In the genomic region with DNA sequence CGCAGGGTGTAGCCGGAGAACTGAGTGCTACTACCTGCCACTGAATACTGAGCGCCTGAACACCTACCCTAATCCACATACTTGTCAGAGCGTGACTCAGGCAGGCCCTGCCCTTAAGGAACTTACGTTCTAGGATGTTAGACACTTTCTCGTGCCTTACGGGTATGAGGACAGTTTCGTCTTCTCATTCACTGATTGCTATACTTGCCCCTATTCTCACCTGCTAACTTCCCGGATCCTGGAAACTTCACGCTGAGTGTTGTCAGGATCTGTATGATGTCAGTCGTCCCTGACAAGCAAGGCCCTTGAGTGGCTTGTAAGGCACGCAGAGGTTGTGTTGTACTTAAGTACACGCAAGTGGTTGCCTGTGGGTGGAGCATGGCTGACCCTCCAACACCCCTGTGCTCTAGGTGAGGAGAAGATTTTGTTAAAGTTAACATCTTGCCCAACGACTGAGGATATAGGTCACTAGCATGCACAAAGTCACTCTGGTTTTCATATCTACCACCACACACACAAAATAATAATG, we compare ENCODE assay signal across 27 mouse cellular contexts. TPM values are rescaled to one million over a fixed set of nuclear protein-coding genes. Genes with fewer than 3 reads are reported as not detected.
DNase-seq lines count a peak whose midpoint lies in the region; ATAC-seq and TF ChIP-seq lines count a peak whose summit lies in the region.
"Had no signal": no experiment of that assay in that cellular context is flagged by ENCODE, and none has a peak within 500 bp of the region (broad histone marks: within the 10 kb centered on the region; RNA-seq: fewer than 3 reads in every experiment).

No protein-coding gene starts in this region.

- no peak for DNase-seq in cerebellum, adult 2 months
- no peak for DNase-seq in heart, postnatal 0 days (ENCODE audit: low spot score)
- no peak for DNase-seq in heart, postnatal 25 days (ENCODE audit: low spot score)
- DNase-seq in R1 (ENCODE audit: low read depth, low spot score), result peak; percentile 55
- no peak for DNase-seq in layer of hippocampus, postnatal 36 days
- DNase-seq: adrenal gland, adult 2 months; gastrocnemius, postnatal 10 days; kidney, adult 2 months; kidney, postnatal 4 days; left cerebral cortex, postnatal 4 days; liver, postnatal 0 days; right cerebral cortex, adult 18-20 months; spleen, adult 18-20 months; thymus, postnatal 4 days had no signal

- H3K4me1 ChIP-seq in cerebellum, adult 2 months (ENCODE audit: control insufficient read depth, insufficient read depth, low read length), result peaks cover 27% of the 10 kb centered on the region
- peaks cover 37% of the 10 kb centered on the region for H3K4me1 ChIP-seq in heart, postnatal 0 days (ENCODE audit: control insufficient read depth, insufficient read depth)
- H3K4me1 ChIP-seq in stomach, embryonic 16.5 days (ENCODE audit: control insufficient read depth, insufficient read depth, low read length), result peaks cover 18% of the 10 kb centered on the region

- no peak for TF ChIP-seq POLR2A in cerebellum, adult 2 months (IDR thresholded peaks at IDR 0.05; ENCODE audit: borderline replicate concordance, insufficient read depth, low read length)

- no peak for TF ChIP-seq EP300 in heart, postnatal 0 days (IDR thresholded peaks at IDR 0.05; ENCODE audit: low read depth)

- H3K4me2 ChIP-seq in heart, postnatal 0 days (ENCODE audit: low read depth, low read length), result no peak overlapping the region
- H3K4me2 ChIP-seq in stomach, embryonic 16.5 days (ENCODE audit: low read depth, low read length), result no peak overlapping the region
- H3K4me2 ChIP-seq: embryonic facial prominence, embryonic 15.5 days; forebrain, embryonic 13.5 days; heart, embryonic 15.5 days; hindbrain, embryonic 15.5 days; intestine, embryonic 15.5 days; liver, embryonic 12.5 days; midbrain, embryonic 15.5 days had no signal

- no peak overlapping the region for H3K9ac ChIP-seq in heart, postnatal 0 days (replicated peaks; ENCODE audit: low read depth, low read length)
- H3K9ac ChIP-seq in stomach, embryonic 16.5 days (ENCODE audit: low read length), result no peak overlapping the region
- H3K9ac ChIP-seq: embryonic facial prominence, embryonic 15.5 days; forebrain, embryonic 13.5 days; heart, embryonic 15.5 days; hindbrain, embryonic 15.5 days; intestine, embryonic 15.5 days; liver, embryonic 12.5 days; liver, postnatal 0 days; midbrain, embryonic 15.5 days had no signal

- no peaks in the 10 kb centered on the region for H3K9me3 ChIP-seq in heart, postnatal 0 days (replicated peaks; ENCODE audit: control insufficient read depth, low read length)
- no peaks in the 10 kb centered on the region for H3K9me3 ChIP-seq in stomach, embryonic 16.5 days (replicated peaks; ENCODE audit: control insufficient read depth, low read length)
- H3K9me3 ChIP-seq: embryonic facial prominence, embryonic 10.5 days; embryonic facial prominence, embryonic 15.5 days; forebrain, embryonic 13.5 days; heart, embryonic 15.5 days; hindbrain, embryonic 15.5 days; intestine, embryonic 15.5 days; liver, embryonic 12.5 days; midbrain, embryonic 10.5 days; midbrain, embryonic 15.5 days had no signal

- no peak for TF ChIP-seq CTCF in cerebellum, adult 2 months (IDR thresholded peaks at IDR 0.05; ENCODE audit: borderline replicate concordance, insufficient read depth, low read depth, low read length)
- TF ChIP-seq CTCF in heart, postnatal 0 days (IDR thresholded peaks at IDR 0.05; ENCODE audit: low read depth), result no peak

- no peak for ATAC-seq in cerebellum, adult (ENCODE audit: insufficient number of reproducible peaks, low FRiP score, low TSS enrichment)
- ATAC-seq in heart, postnatal 0 days (ENCODE audit: insufficient read depth, low read depth), result peak; percentile 50; the same call in 1 of the 2 replicates
- ATAC-seq in stomach, embryonic 16.5 days (ENCODE audit: insufficient read depth, low FRiP score), result 0 out of 2 replicates have a peak, but pooled peaks have one; percentile 34
- ATAC-seq: activated CD4-positive, CD25-positive, alpha-beta regulatory T cell, adult 4 months; forebrain, embryonic 13.5 days; intestine, embryonic 15.5 days; liver, embryonic 12.5 days; liver, postnatal 0 days; midbrain, embryonic 15.5 days had no signal

- intact Hi-C loops in heart, postnatal 25 days (cut with DNase I), result no loop called here

- H3K27ac ChIP-seq in cerebellum, adult 2 months (ENCODE audit: insufficient read depth, low read length), result peak overlapping the region; percentile 35
- H3K27ac ChIP-seq in heart, postnatal 0 days (ENCODE audit: low read depth), result no peak overlapping the region
- H3K27ac ChIP-seq in stomach, embryonic 16.5 days (ENCODE audit: low read length), result no peak overlapping the region
- H3K27ac ChIP-seq: embryonic facial prominence, embryonic 10.5 days; embryonic facial prominence, embryonic 15.5 days; forebrain, embryonic 13.5 days; heart, embryonic 15.5 days; hindbrain, embryonic 15.5 days; intestine, embryonic 15.5 days; kidney, postnatal 0 days; liver, embryonic 12.5 days; midbrain, embryonic 10.5 days; midbrain, embryonic 15.5 days had no signal

- no peaks in the 10 kb centered on the region for H3K27me3 ChIP-seq in cerebellum, adult 2 months (ENCODE audit: control insufficient read depth, insufficient read depth, low read length)
- H3K27me3 ChIP-seq in heart, postnatal 0 days (ENCODE audit: control insufficient read depth, insufficient read depth, low read length), result no peaks in the 10 kb centered on the region
- no peaks in the 10 kb centered on the region for H3K27me3 ChIP-seq in stomach, embryonic 16.5 days (ENCODE audit: control insufficient read depth, insufficient read depth, low read length)
- H3K27me3 ChIP-seq: embryonic facial prominence, embryonic 15.5 days; forebrain, embryonic 13.5 days; heart, embryonic 15.5 days; hindbrain, embryonic 15.5 days; intestine, embryonic 15.5 days; liver, embryonic 12.5 days; midbrain, embryonic 15.5 days had no signal

- H3K36me3 ChIP-seq in heart, postnatal 0 days (replicated peaks; ENCODE audit: control insufficient read depth, insufficient read depth, low read length), result no peaks in the 10 kb centered on the region
- no peaks in the 10 kb centered on the region for H3K36me3 ChIP-seq in stomach, embryonic 16.5 days (ENCODE audit: control insufficient read depth, insufficient read depth, low read length)
- H3K36me3 ChIP-seq: embryonic facial prominence, embryonic 15.5 days; heart, embryonic 15.5 days; hindbrain, embryonic 15.5 days; intestine, embryonic 15.5 days; midbrain, embryonic 15.5 days had no signal

- WGBS in cerebellum, adult 2 months, result 57% methylated on average over 14 of the region's 14 CpGs
- WGBS in heart, postnatal 0 days, result 55% methylated on average over 14 of the region's 14 CpGs
- 79% methylated on average over 14 of the region's 14 CpGs for WGBS in stomach, embryonic 16.5 days

- no peak overlapping the region for H3K4me3 ChIP-seq in cerebellum, adult 2 months (replicated peaks; ENCODE audit: insufficient read depth, low read depth, low read length)
- no peak overlapping the region for H3K4me3 ChIP-seq in heart, postnatal 0 days (ENCODE audit: low read depth, low read length)
- no peak overlapping the region for H3K4me3 ChIP-seq in stomach, embryonic 16.5 days (replicated peaks; ENCODE audit: low read length)
- H3K4me3 ChIP-seq: embryonic facial prominence, embryonic 10.5 days; embryonic facial prominence, embryonic 15.5 days; forebrain, embryonic 13.5 days; heart, embryonic 15.5 days; hindbrain, embryonic 15.5 days; intestine, embryonic 15.5 days; liver, embryonic 12.5 days; midbrain, embryonic 10.5 days; midbrain, embryonic 15.5 days had no signal

RNA-seq across cellular contexts. Expression of gene Spred2, which starts 8.9 kb away (rescaled TPM):
- polyA plus RNA-seq in cerebellum, adult 2 months (2012; rRNA removed), result 40.3 and 40.6 TPM in 2 replicates
- total RNA-seq in heart, postnatal 0 days (2014; rRNA removed; ENCODE audit: low replicate concordance), result 7.5 and 8.2 TPM in 2 replicates
- polyA plus RNA-seq in heart, postnatal 0 days (2015; fragmentation: Nextera tagmentation; extraction: Ambion mirVana), result 3.2 TPM in 2 replicates
- total RNA-seq in heart, postnatal 25 days (2021), result 10 to 100 TPM; 20.5 to 28.4 TPM
- 5.0 TPM in 2 replicates for polyA plus RNA-seq in stomach, embryonic 16.5 days (2015; fragmentation: Nextera tagmentation; extraction: Ambion mirVana)
- 10 to 100 TPM; 94.2 to 95.2 TPM for total RNA-seq in layer of hippocampus, postnatal 36 days (2021)
